ENCODE assay signal across 8 mouse cellular contexts in the genomic region with DNA sequence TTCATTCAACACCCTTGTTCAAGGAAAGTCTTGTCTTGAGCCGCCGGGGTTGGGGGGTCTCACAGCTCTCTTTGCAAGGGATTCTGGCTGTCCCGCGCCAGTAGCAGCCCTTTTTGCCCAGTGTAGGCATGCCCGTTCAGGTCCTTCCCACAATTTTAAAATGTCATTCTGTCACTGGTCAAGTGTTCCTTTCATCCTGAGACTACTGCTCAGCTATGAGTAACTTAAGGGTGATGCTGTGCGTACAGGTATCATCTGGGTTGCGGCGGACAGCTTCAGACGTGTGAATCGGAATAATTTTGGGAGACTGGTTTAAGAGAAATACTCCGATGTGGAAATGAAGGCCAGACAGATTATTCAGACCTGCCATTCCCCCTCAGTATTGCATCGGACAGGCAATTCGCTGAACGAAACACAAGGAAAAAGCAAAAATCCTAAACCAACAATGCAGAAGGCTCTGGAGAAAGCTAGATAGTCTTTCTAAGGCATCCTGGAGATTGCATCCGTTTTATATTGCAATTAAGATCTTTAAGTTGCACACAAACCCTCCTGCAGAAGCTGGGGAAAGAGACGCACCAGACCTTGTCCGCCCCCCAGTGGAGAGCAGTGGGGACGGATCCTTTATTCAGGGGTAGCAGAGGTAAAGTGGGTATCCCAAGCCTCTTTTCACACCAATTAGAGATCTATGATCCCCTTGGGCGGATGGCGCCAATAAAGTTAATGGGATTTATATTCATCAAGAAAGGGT.
DNase-seq lines count a peak whose midpoint lies in the region; ATAC-seq and TF ChIP-seq lines count a peak whose summit lies in the region.

No protein-coding gene starts in this region.

- DNase-seq in NIH3T3 (ENCODE audit: low read depth) (peak; percentile 74), adipocyte (ENCODE audit: low spot score) (no peak)
- peak; percentile 35 for DNase-seq in cerebellum, adult 11 months
- DNase-seq in forebrain, embryonic 14.5 days (ENCODE audit: low spot score) = peak; percentile 88
- DNase-seq in layer of hippocampus, postnatal 14 days (ENCODE audit: low spot score in 2 of 2) = peak; percentile 54 to 61
- DNase-seq in lung, postnatal 0 days (ENCODE audit: low spot score) = peak; percentile 67
- peak; percentile 53 for DNase-seq in ovary, postnatal 36 days (ENCODE audit: low spot score)

- ATAC-seq in forebrain, embryonic 14.5 days = peak; percentile 88
- peak; percentile 87 for ATAC-seq in hindbrain, embryonic 13.5 days (ENCODE audit: low FRiP score)
- ATAC-seq in lung, postnatal 0 days = peak; percentile 56

- H3K27ac ChIP-seq in forebrain, embryonic 14.5 days (ENCODE audit: low read depth, low read length) = peak overlapping the region; percentile 89
- H3K27ac ChIP-seq in hindbrain, embryonic 13.5 days = peak overlapping the region; percentile 93
- no peak overlapping the region for H3K27ac ChIP-seq in lung, postnatal 0 days (ENCODE audit: low read length)

- H3K36me3 ChIP-seq in forebrain, embryonic 14.5 days (ENCODE audit: control insufficient read depth, insufficient read depth, low read length) = no peaks in the 10 kb centered on the region
- H3K36me3 ChIP-seq in hindbrain, embryonic 13.5 days = no peaks in the 10 kb centered on the region
- no peaks in the 10 kb centered on the region for H3K36me3 ChIP-seq in lung, postnatal 0 days (ENCODE audit: insufficient read depth, low read length)

- TF ChIP-seq EP300 in lung, postnatal 0 days (IDR thresholded peaks at IDR 0.05) = no peak

- peaks cover 20% of the 10 kb centered on the region for H3K4me1 ChIP-seq in forebrain, embryonic 14.5 days (ENCODE audit: control insufficient read depth, insufficient read depth, low read length)
- H3K4me1 ChIP-seq in hindbrain, embryonic 13.5 days (replicated peaks) = peaks cover 29% of the 10 kb centered on the region
- peaks cover 9% of the 10 kb centered on the region; the same call in 1 of the 2 replicates for H3K4me1 ChIP-seq in lung, postnatal 0 days (ENCODE audit: insufficient read depth, low read depth, low read length)

- H3K27me3 ChIP-seq in forebrain, embryonic 14.5 days (replicated peaks; ENCODE audit: control insufficient read depth, insufficient read depth, low read length) = no peaks in the 10 kb centered on the region
- 0 out of 2 replicates have a peak, but pooled peaks cover 5% of the 10 kb centered on the region for H3K27me3 ChIP-seq in hindbrain, embryonic 13.5 days
- no peaks in the 10 kb centered on the region for H3K27me3 ChIP-seq in lung, postnatal 0 days (replicated peaks; ENCODE audit: insufficient read depth, low read length)

- WGBS in forebrain, embryonic 14.5 days = 3% methylated on average over 20 of the region's 20 CpGs
- 4% methylated on average over 20 of the region's 20 CpGs for whole genome bisulfite sequencing in hindbrain, embryonic 13.5 days
- 6% methylated on average over 20 of the region's 20 CpGs for WGBS in lung, postnatal 0 days

- H3K9me3 ChIP-seq in forebrain, embryonic 14.5 days (replicated peaks; ENCODE audit: control insufficient read depth, low read length) = no peaks in the 10 kb centered on the region
- H3K9me3 ChIP-seq in hindbrain, embryonic 13.5 days = no peaks in the 10 kb centered on the region
- H3K9me3 ChIP-seq in lung, postnatal 0 days (ENCODE audit: low read length) = no peaks in the 10 kb centered on the region

- peak; percentile 78 for TF ChIP-seq CTCF in lung, postnatal 0 days (IDR thresholded peaks at IDR 0.05)

- peak overlapping the region; percentile 36 for H3K4me3 ChIP-seq in forebrain, embryonic 14.5 days (ENCODE audit: low read depth, low read length)
- H3K4me3 ChIP-seq in hindbrain, embryonic 13.5 days = peak overlapping the region; percentile 43
- peak overlapping the region; percentile 37 for H3K4me3 ChIP-seq in lung, postnatal 0 days (ENCODE audit: low read depth, low read length)

- peak overlapping the region; percentile 72 for H3K4me2 ChIP-seq in forebrain, embryonic 14.5 days (ENCODE audit: low read length)
- peak overlapping the region; percentile 69 for H3K4me2 ChIP-seq in hindbrain, embryonic 13.5 days
- H3K4me2 ChIP-seq in lung, postnatal 0 days (replicated peaks; ENCODE audit: low read depth, low read length) = peak overlapping the region; percentile 61

- peak overlapping the region; percentile 79 for H3K9ac ChIP-seq in forebrain, embryonic 14.5 days (ENCODE audit: low read length)
- peak overlapping the region; percentile 76 for H3K9ac ChIP-seq in hindbrain, embryonic 13.5 days
- no peak overlapping the region for H3K9ac ChIP-seq in lung, postnatal 0 days (replicated peaks; ENCODE audit: low read depth)
